Mouse (Mus musculus) C2C12 (cell line): Measurements from ENCODE around the gene Gm17387. TPM values are rescaled to one million over a fixed set of nuclear protein-coding genes. Genes with fewer than 3 reads are reported as not detected.
A peak's percentile ranks its signal among the peaks of the same experiment; 100 is the strongest.

ENCODE experiments used
- H3K27me3 ChIP-seq: one replicate; pipeline ENCODE4 v1.6.1; 2011; ENCODE audit not compliant: control insufficient read depth, insufficient read depth, insufficient read length
- H3K36me3 ChIP-seq: one replicate; pipeline ENCODE4 v1.6.1; 2011; ENCODE audit not compliant: control insufficient read depth, insufficient read depth
- H3K4me3 ChIP-seq: one replicate; pipeline ENCODE4 v1.5.1; 2011; ENCODE audit warnings: mild to moderate bottlenecking, control low read depth; ENCODE audit not compliant: poor library complexity, insufficient read depth, severe bottlenecking
- H3K79me2 ChIP-seq: one replicate; pipeline ENCODE4 v1.6.1; 2011; ENCODE audit not compliant: control insufficient read depth, insufficient read depth
- H3K79me3 ChIP-seq: one replicate; pipeline ENCODE4 v1.6.1; 2011; ENCODE audit warnings: low read depth, control low read depth
- H3ac ChIP-seq: one replicate; pipeline ENCODE3; 2011; ENCODE audit warnings: low read depth; ENCODE audit not compliant: control insufficient read depth, insufficient read length
- CEBPB ChIP-seq: IDR thresholded peaks from one replicate; pipeline ENCODE4 v1.6.1; 2011; ENCODE audit warnings: low read depth, mild to moderate bottlenecking, control low read depth, moderate library complexity
- CTCF ChIP-seq: IDR thresholded peaks from one replicate; pipeline ENCODE4 v1.5.1; 2011; ENCODE audit not compliant: control insufficient read depth, insufficient read depth, insufficient read length
- FOSL1 ChIP-seq: IDR thresholded peaks from one replicate; pipeline ENCODE4 v1.8.0; 2011; ENCODE audit warnings: mild to moderate bottlenecking, low read length; ENCODE audit not compliant: poor library complexity, insufficient read depth, severe bottlenecking
- MAX ChIP-seq: IDR thresholded peaks from one replicate; pipeline ENCODE4 v1.6.1; 2011; ENCODE audit warnings: mild to moderate bottlenecking, control low read depth
- MYOD1 ChIP-seq: IDR thresholded peaks from one replicate; pipeline ENCODE4 v1.6.1; 2011; ENCODE audit warnings: low read depth; ENCODE audit not compliant: control insufficient read depth, insufficient read length
- MYOG ChIP-seq: IDR thresholded peaks from one replicate; pipeline ENCODE4 v1.6.1; 2011; ENCODE audit not compliant: control insufficient read depth, insufficient read length; ENCODE audit errors: extremely low read depth
- USF1 ChIP-seq: IDR thresholded peaks from one replicate; pipeline ENCODE4 v1.6.1; 2011; ENCODE audit warnings: low read depth, mild to moderate bottlenecking, control low read depth, moderate library complexity
- polyA plus RNA-seq: library from polyadenylated mRNA; unstranded; fragments of >200 nt; fragmentation: generic; extraction: Trizol; gene quantifications from one replicate; pipeline ENCODE4 v1.2.1, GENCODE M21; 2012; ENCODE audit warnings: missing spikeins

Gene Gm17387
- polyA plus RNA-seq, 1 experiment = not detected

- Histone ChIP-seq H3K27me3 (peaks cover 4% of the 10 kb centered on the region), H3K4me3 (no peak overlapping the region), H3K79me3 (no peaks in the 10 kb centered on the region), H3K36me3 (no peaks in the 10 kb centered on the region), H3K79me2 (no peaks in the 10 kb centered on the region), H3ac (no peak overlapping the region)
- TF ChIP-seq FOSL1 = no peak
- no peak for TF ChIP-seq CEBPB
- TF ChIP-seq USF1 = no peak
- peak; percentile 69 for TF ChIP-seq CTCF
- TF ChIP-seq MYOG = no peak
- no peak for TF ChIP-seq MAX
These were observed 43.2 kb downstream of the Gm17387 start for GRCm38 (mm10) chr7:141072017-141072745.

DNA sequence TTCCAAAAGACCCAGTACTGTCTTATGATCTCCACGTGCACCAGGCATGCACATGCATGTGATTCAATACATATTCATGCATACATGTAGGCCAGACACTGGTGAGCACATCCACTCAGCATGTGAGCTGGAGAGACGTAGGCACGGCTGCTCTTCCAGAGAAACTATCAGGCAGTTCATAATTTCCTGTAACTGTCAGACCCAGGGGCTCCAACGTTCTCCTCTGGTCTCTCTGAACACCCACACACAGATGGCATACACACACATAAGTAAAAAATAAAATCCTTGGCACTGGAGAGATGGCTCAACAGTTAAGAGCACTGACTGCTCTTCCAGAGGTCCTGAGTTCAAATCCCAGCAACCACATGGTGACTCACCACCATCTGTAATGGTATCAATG lies 44.9 kb downstream of the Gm17387 start:
- TF ChIP-seq FOSL1 = no peak
- TF ChIP-seq MAX = no peak
- TF ChIP-seq CTCF = no peak
- no peak for TF ChIP-seq MYOG
- TF ChIP-seq CEBPB = no peak
- TF ChIP-seq USF1 = no peak
- no peak for TF ChIP-seq MYOD1
- no peaks in the 10 kb centered on the region for H3K36me3 ChIP-seq
- no peak overlapping the region for H3K4me3 ChIP-seq
- H3K27me3 ChIP-seq = peaks cover 4% of the 10 kb centered on the region
- H3K79me3 ChIP-seq = no peaks in the 10 kb centered on the region
- no peak overlapping the region for H3ac ChIP-seq
- H3K79me2 ChIP-seq = no peaks in the 10 kb centered on the region

- Histone ChIP-seq H3ac (no peak within 1 kb of the TSS), H3K36me3 (no peaks in the 10 kb centered on the region), H3K4me3 (no peak within 1 kb of the TSS), H3K79me3 (no peaks in the 10 kb centered on the region), H3K27me3 (no peaks in the 10 kb centered on the region), H3K79me2 (no peaks in the 10 kb centered on the region)
- TF ChIP-seq FOSL1 (no peak), CEBPB (no peak), MYOD1 (no peak), MYOG (no peak), MAX (no peak), USF1 (no peak)
These were observed 48.9 kb downstream of the Gm17387 start, which contains the start of gene Pkp3 for GRCm38 (mm10) chr7:141077841-141078240. TSS of gene Pkp3 (plus strand) at chr7:141078218.

GRCm38 (mm10) chr7:141078876-141079275 lies 49.9 kb downstream of the Gm17387 start:
- Histone ChIP-seq H3K4me3 (no peak overlapping the region), H3ac (no peak overlapping the region), H3K27me3 (no peaks in the 10 kb centered on the region), H3K36me3 (no peaks in the 10 kb centered on the region), H3K79me2 (no peaks in the 10 kb centered on the region), H3K79me3 (no peaks in the 10 kb centered on the region)
- TF ChIP-seq USF1 = no peak
- TF ChIP-seq MYOD1 = no peak
- no peak for TF ChIP-seq MYOG
- no peak for TF ChIP-seq CTCF

Other genes with a start within 250 kb of the Gm17387 start
- gene Syce1, start 241.3 kb upstream of the Gm17387 start, polyA plus RNA-seq = not detected
- 0.18 TPM for gene Zfp941, start 207.0 kb upstream of the Gm17387 start, polyA plus RNA-seq
- gene Urah, start 194.1 kb upstream of the Gm17387 start, polyA plus RNA-seq = not detected
- not detected for gene Scgb1c1, start 183.6 kb upstream of the Gm17387 start, polyA plus RNA-seq
- gene Odf3, start 181.3 kb upstream of the Gm17387 start, polyA plus RNA-seq = 0.02 TPM
- gene Gm45785, start 172.8 kb upstream of the Gm17387 start, polyA plus RNA-seq = not detected
- gene Ric8a, start 172.2 kb upstream of the Gm17387 start, polyA plus RNA-seq = 59.3 TPM
- gene Bet1l, start 171.6 kb upstream of the Gm17387 start, polyA plus RNA-seq = 19.9 TPM
- gene Psmd13, start 147.2 kb upstream of the Gm17387 start, polyA plus RNA-seq = 211 TPM
- gene Sirt3, start 146.8 kb upstream of the Gm17387 start, polyA plus RNA-seq = 17.4 TPM
- 0.81 TPM for gene Cox8b, start 128.7 kb upstream of the Gm17387 start, polyA plus RNA-seq
- gene Nlrp6, start 108.2 kb upstream of the Gm17387 start, polyA plus RNA-seq = 0.01 TPM
- gene Pgghg, start 87.7 kb upstream of the Gm17387 start, polyA plus RNA-seq = 12.2 TPM
- 0.44 TPM for gene Ifitm5, start 78.8 kb upstream of the Gm17387 start, polyA plus RNA-seq
- gene Gm45717, start 73.2 kb upstream of the Gm17387 start, polyA plus RNA-seq = not detected
- 609 TPM for gene Ifitm2, start 73.1 kb upstream of the Gm17387 start, polyA plus RNA-seq
- gene Ifitm1, start 61.9 kb upstream of the Gm17387 start, polyA plus RNA-seq = 60.7 TPM
- gene Ifitm3, start 18.4 kb upstream of the Gm17387 start, polyA plus RNA-seq = 956 TPM
- gene Ifitm6, start 11.2 kb upstream of the Gm17387 start, polyA plus RNA-seq = 1.3 TPM
- gene B4galnt4, start 32.0 kb downstream of the Gm17387 start, polyA plus RNA-seq = 4.0 TPM
- gene Pkp3, start 49.1 kb downstream of the Gm17387 start, polyA plus RNA-seq = 0.88 TPM
- 13.9 TPM for gene Sigirr, start 71.4 kb downstream of the Gm17387 start, polyA plus RNA-seq
- gene Ano9, start 88.7 kb downstream of the Gm17387 start, polyA plus RNA-seq = not detected
- 20.5 TPM for gene Ptdss2, start 93.3 kb downstream of the Gm17387 start, polyA plus RNA-seq
- gene Rnh1, start 143.7 kb downstream of the Gm17387 start, polyA plus RNA-seq = 251 TPM
- gene Hras, start 164.9 kb downstream of the Gm17387 start, polyA plus RNA-seq = 181 TPM
- gene Lrrc56, start 165.0 kb downstream of the Gm17387 start, polyA plus RNA-seq = 0.32 TPM
- 0.05 TPM for gene Lmntd2, start 184.9 kb downstream of the Gm17387 start, polyA plus RNA-seq
- gene Rassf7, start 186.7 kb downstream of the Gm17387 start, polyA plus RNA-seq = 25.2 TPM
- 60.2 TPM for gene Phrf1, start 199.7 kb downstream of the Gm17387 start, polyA plus RNA-seq
- gene Irf7, start 237.3 kb downstream of the Gm17387 start, polyA plus RNA-seq = 0.35 TPM
- gene Cdhr5, start 247.7 kb downstream of the Gm17387 start, polyA plus RNA-seq = 0.04 TPM